Mouse (Mus musculus): ENCODE data around the gene Uba1.

DNA sequence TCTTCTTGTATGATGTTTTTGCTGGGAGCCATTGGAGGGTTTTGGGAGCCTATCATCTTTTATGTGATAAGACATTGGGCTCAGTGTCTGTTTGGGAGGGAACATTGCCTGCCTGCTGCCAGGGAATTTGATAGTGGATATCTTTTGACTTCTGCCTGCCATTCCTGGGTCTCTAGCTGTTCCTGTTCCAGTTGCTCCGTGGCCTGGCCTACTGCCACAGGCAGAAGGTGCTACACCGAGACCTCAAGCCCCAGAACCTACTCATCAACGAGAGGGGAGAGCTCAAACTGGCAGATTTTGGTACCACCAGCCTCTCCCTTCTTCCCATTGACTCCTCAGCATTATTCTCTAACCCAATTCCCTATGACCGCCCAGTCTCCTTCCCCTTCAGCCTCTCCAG lies 37.7 kb downstream of the Uba1 start:
- no peak for TF ChIP-seq CTCF (IDR thresholded peaks at IDR 0.05; ENCODE audit: borderline replicate concordance, insufficient read depth, low read depth, low read length)
- TF ChIP-seq POLR2A (IDR thresholded peaks at IDR 0.05; ENCODE audit: borderline replicate concordance, insufficient read depth, low read length), result no peak

All from cerebellum, adult 2 months (tissue).